In the genomic region with DNA sequence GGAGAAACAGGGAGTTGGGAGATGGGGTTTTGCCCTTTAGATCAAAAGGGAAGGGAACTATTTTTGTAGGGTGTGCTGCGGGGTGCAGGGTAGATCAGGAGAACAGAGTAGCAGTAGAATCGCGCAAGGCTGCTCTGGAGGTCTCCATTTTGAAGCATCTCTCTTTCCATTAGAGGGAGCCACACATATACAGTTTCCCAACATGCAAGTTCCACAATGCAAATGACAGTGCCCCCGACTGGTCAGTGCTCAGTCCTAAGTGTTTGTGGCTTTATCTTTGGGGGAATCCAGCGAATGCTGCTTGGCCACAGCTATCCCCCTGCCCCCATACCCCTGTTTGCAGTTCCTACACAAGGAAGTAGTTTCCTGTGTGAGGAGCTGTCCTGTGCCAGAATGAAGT, we compare ENCODE assay signal across 12 mouse cellular contexts.
DNase-seq lines count a peak whose midpoint lies in the region; ATAC-seq and TF ChIP-seq lines count a peak whose summit lies in the region.
"Had no signal": no experiment of that assay in that cellular context is flagged by ENCODE, and none has a peak within 500 bp of the region (broad histone marks: within the 10 kb centered on the region; RNA-seq: fewer than 3 reads in every experiment).

No protein-coding gene starts in this region.

- H3K9ac ChIP-seq in liver, postnatal 0 days (replicated peaks): no peak overlapping the region
- H3K9ac ChIP-seq in liver, embryonic 11.5 days (ENCODE audit: low read depth, low read length): no peak overlapping the region

- peak; percentile 32 for DNase-seq in CD4-positive, CD25-positive, alpha-beta regulatory T cell, adult 2 months (ENCODE audit: low read depth, low spot score)
- DNase-seq in liver, postnatal 0 days: no peak
- no peak for DNase-seq in liver, embryonic 11.5 days (ENCODE audit: low spot score)
- DNase-seq in ES-CJ7 (ENCODE audit: low read depth, low spot score): peak; percentile 34
- no peak for DNase-seq in right cerebral cortex, postnatal 10 days (ENCODE audit: low spot score in 2 of 2)
- no peak for DNase-seq in spleen, postnatal 36 days (ENCODE audit: low spot score in 2 of 2)
- DNase-seq: cerebellum, postnatal 36 days; heart, postnatal 14 days; kidney, postnatal 4 days had no signal

- ATAC-seq in CD4-positive, CD25-positive, alpha-beta regulatory T cell, adult 4 months: no peak
- ATAC-seq in liver, postnatal 0 days: no peak
- no peak for ATAC-seq in liver, embryonic 11.5 days (replicated peaks; ENCODE audit: low FRiP score)
- ATAC-seq in megakaryocyte, adult 5-6 weeks (ENCODE audit: poor library complexity, severe bottlenecking): peak; percentile 62

- no peak overlapping the region for H3K4me3 ChIP-seq in liver, postnatal 0 days (ENCODE audit: low read depth, low read length)
- no peak overlapping the region for H3K4me3 ChIP-seq in liver, embryonic 11.5 days (ENCODE audit: low read depth, low read length)
- H3K4me3 ChIP-seq: midbrain, embryonic 10.5 days had no signal

- no peaks in the 10 kb centered on the region for H3K27me3 ChIP-seq in liver, postnatal 0 days (ENCODE audit: insufficient read depth, low read length)
- no peaks in the 10 kb centered on the region for H3K27me3 ChIP-seq in liver, embryonic 11.5 days (replicated peaks; ENCODE audit: control insufficient read depth, insufficient read depth, low read length)

- H3K27ac ChIP-seq in liver, postnatal 0 days (ENCODE audit: low read depth): no peak overlapping the region
- H3K27ac ChIP-seq in liver, embryonic 11.5 days (ENCODE audit: low read depth, low read length): no peak overlapping the region
- H3K27ac ChIP-seq: midbrain, embryonic 10.5 days had no signal

- TF ChIP-seq EP300 in liver, postnatal 0 days (IDR thresholded peaks at IDR 0.05; ENCODE audit: low read depth): no peak

- no peaks in the 10 kb centered on the region for H3K9me3 ChIP-seq in liver, postnatal 0 days (ENCODE audit: low read length)
- H3K9me3 ChIP-seq in liver, embryonic 11.5 days (ENCODE audit: control insufficient read depth, low read length): no peaks in the 10 kb centered on the region
- H3K9me3 ChIP-seq: midbrain, embryonic 10.5 days had no signal

- 29% methylated on average over 5 of the region's 5 CpGs for WGBS in liver, postnatal 0 days (ENCODE audit: insufficient replicate concordance)
- 51% methylated on average over 5 of the region's 5 CpGs for WGBS in liver, embryonic 11.5 days

- TF ChIP-seq CTCF in liver, postnatal 0 days (IDR thresholded peaks at IDR 0.05; ENCODE audit: low read depth): peak; percentile 42

- no peak overlapping the region for H3K4me2 ChIP-seq in liver, postnatal 0 days (ENCODE audit: low read depth, low read length)
- H3K4me2 ChIP-seq in liver, embryonic 11.5 days: no peak overlapping the region

- no peaks in the 10 kb centered on the region for H3K36me3 ChIP-seq in liver, postnatal 0 days (replicated peaks; ENCODE audit: insufficient read depth, low read length)
- no peaks in the 10 kb centered on the region for H3K36me3 ChIP-seq in liver, embryonic 11.5 days (ENCODE audit: control insufficient read depth, insufficient read depth, low read length)
- H3K36me3 ChIP-seq: midbrain, embryonic 10.5 days had no signal

- peaks cover 18% of the 10 kb centered on the region for H3K4me1 ChIP-seq in liver, postnatal 0 days (ENCODE audit: insufficient read depth)
- peaks cover 3% of the 10 kb centered on the region; the same call in 1 of the 2 replicates for H3K4me1 ChIP-seq in liver, embryonic 11.5 days (replicated peaks; ENCODE audit: control insufficient read depth, insufficient read depth, low read length)

Comparison
In these comparisons a context has a peak if more than half of its experiments do, and no peak if none do; other contexts are left out.
1. DNase-seq: peak in CD4-positive, CD25-positive, alpha-beta regulatory T cell, adult 2 months (single experiment) and ES-CJ7 (single experiment); none in liver, postnatal 0 days (single experiment), liver, embryonic 11.5 days (single experiment), right cerebral cortex, postnatal 10 days (0 of 2) and spleen, postnatal 36 days (0 of 2).